Mouse (Mus musculus) layer of hippocampus, adult 2 months (tissue): ENCODE measurements around the gene Etnk2. TPM values are rescaled to one million over a fixed set of nuclear protein-coding genes. Genes with fewer than 3 reads are reported as not detected.

Source experiments
- DNase-seq, 2 experiments: peaks; one replicate each; pipeline ENCODE4 v3.0.0; 2022; ENCODE audit warnings: low spot score in 2 of 2
- H3K27ac ChIP-seq: fragments of 200-600 bp; 2 replicates; pipeline ENCODE4 v1.8.1; 2022
- H3K4me3 ChIP-seq: fragments of 200-600 bp; 2 replicates; pipeline ENCODE4 v1.8.1; 2022; ENCODE audit warnings: mild to moderate bottlenecking
- CTCF ChIP-seq: fragments of 200-600 bp; conservative IDR thresholded peaks from 2 replicates; pipeline ENCODE4 v1.8.1; 2022; ENCODE audit warnings: antibody characterized with exemption, mild to moderate bottlenecking, moderate library complexity
- total RNA-seq, 2 experiments: library from RNA; stranded (reverse); gene quantifications; 2 replicates each; pipeline ENCODE4 v1.2.3; 2021

Etnk2 gene
- total RNA-seq, 2 experiments from 2014 or later, result 1.1 to 1.6 TPM

- no peak overlapping the region for H3K4me3 ChIP-seq
- H3K27ac ChIP-seq, result no peak overlapping the region
- DNase-seq, result no peak
- TF ChIP-seq CTCF, result no peak
Measured at GRCm38 (mm10) chr1:133362103-133362502, 1.3 kb upstream of the Etnk2 start.

GRCm38 (mm10) chr1:133364022-133364630 is 754 bp downstream of the Etnk2 start:
- no peak for TF ChIP-seq CTCF
- peak overlapping the region; percentile 60 for H3K4me3 ChIP-seq
- H3K27ac ChIP-seq, result no peak overlapping the region; the same call in 1 of the 2 replicates
- DNase-seq, result no peak

- H3K27ac ChIP-seq, result no peak overlapping the region
- no peak for DNase-seq
- TF ChIP-seq CTCF, result no peak
- H3K4me3 ChIP-seq, result no peak overlapping the region
Measured at GRCm38 (mm10) chr1:133364890-133365289, 1.5 kb downstream of the Etnk2 start.

- no peak for TF ChIP-seq CTCF
- no peak for DNase-seq
- Histone ChIP-seq H3K4me3 (no peak overlapping the region), H3K27ac (peak overlapping the region; percentile 12; the same call in 1 of the 2 replicates)
Measured at GRCm38 (mm10) chr1:133366951-133367605, 3.7 kb downstream of the Etnk2 start.

- DNase-seq, result no peak
- no peak for TF ChIP-seq CTCF
- Histone ChIP-seq H3K4me3 (no peak overlapping the region), H3K27ac (peak overlapping the region; percentile 12; the same call in 1 of the 2 replicates)
Measured at GRCm38 (mm10) chr1:133367606-133368488, 4.5 kb downstream of the Etnk2 start.

- H3K27ac ChIP-seq, result no peak overlapping the region
- DNase-seq, result no peak
Measured at GRCm38 (mm10) chr1:133368644-133369043, 5.3 kb downstream of the Etnk2 start.

GRCm38 (mm10) chr1:133370352-133370751 is 7.0 kb downstream of the Etnk2 start:
- no peak overlapping the region for H3K4me3 ChIP-seq
- TF ChIP-seq CTCF, result no peak
- DNase-seq, result no peak
- no peak overlapping the region for H3K27ac ChIP-seq

More at GRCm38 (mm10) chr1:133368644-133369043, 5.3 kb downstream of the Etnk2 start:
- no peak for TF ChIP-seq CTCF
- H3K4me3 ChIP-seq, result no peak overlapping the region

- no peak overlapping the region for H3K4me3 ChIP-seq
- H3K27ac ChIP-seq, result no peak overlapping the region
- no peak for DNase-seq
- TF ChIP-seq CTCF, result no peak
Measured at GRCm38 (mm10) chr1:133371431-133371830, 8.1 kb downstream of the Etnk2 start.

- DNase-seq, result no peak
- no peak overlapping the region for H3K27ac ChIP-seq
- no peak for TF ChIP-seq CTCF
- no peak overlapping the region for H3K4me3 ChIP-seq
Measured at GRCm38 (mm10) chr1:133372113-133372512, 8.7 kb downstream of the Etnk2 start.

GRCm38 (mm10) chr1:133375696-133376346 is 12.4 kb downstream of the Etnk2 start:
- no peak overlapping the region for H3K27ac ChIP-seq
- H3K4me3 ChIP-seq, result no peak overlapping the region
- DNase-seq, result no peak
- TF ChIP-seq CTCF, result no peak

GRCm38 (mm10) chr1:133377547-133377946 is 14.2 kb downstream of the Etnk2 start:
- Histone ChIP-seq H3K27ac (no peak overlapping the region), H3K4me3 (no peak overlapping the region)
- no peak for TF ChIP-seq CTCF
- no peak for DNase-seq

GRCm38 (mm10) chr1:133379254-133379985 is 16.0 kb downstream of the Etnk2 start:
- no peak overlapping the region for H3K4me3 ChIP-seq
- no peak for DNase-seq
- TF ChIP-seq CTCF, result no peak
- H3K27ac ChIP-seq, result no peak overlapping the region
